In genomic region chr5:147263945-147264344, GRCm38 (mm10) we compare ENCODE assay signal across 23 mouse cellular contexts. TPM values are rescaled to one million over a fixed set of nuclear protein-coding genes. Genes with fewer than 3 reads are reported as not detected.
"Had no signal": no experiment of that assay in that cellular context is flagged by ENCODE, and none has a peak within 500 bp of the region (broad histone marks: within the 10 kb centered on the region; RNA-seq: fewer than 3 reads in every experiment).

No protein-coding gene starts in this region.

- ATAC-seq: lung, postnatal 0 days; midbrain, embryonic 13.5 days; midbrain, embryonic 15.5 days had no signal

- H3K36me3 ChIP-seq: lung, embryonic 15.5 days; midbrain, embryonic 13.5 days; midbrain, embryonic 15.5 days; neural tube, embryonic 12.5 days; stomach, embryonic 15.5 days had no signal

- H3K4me1 ChIP-seq: lung, embryonic 15.5 days; megakaryocyte, embryonic 14.5 days; midbrain, embryonic 13.5 days; midbrain, embryonic 15.5 days; neural tube, embryonic 12.5 days; stomach, embryonic 15.5 days had no signal

- H3K4me3 ChIP-seq: lung, embryonic 15.5 days; megakaryocyte, embryonic 14.5 days; midbrain, embryonic 13.5 days; midbrain, embryonic 15.5 days; neural tube, embryonic 12.5 days; stomach, embryonic 15.5 days had no signal

- H3K9ac ChIP-seq: lung, embryonic 15.5 days; midbrain, embryonic 13.5 days; midbrain, embryonic 15.5 days; neural tube, embryonic 12.5 days; stomach, embryonic 15.5 days had no signal

- H3K4me2 ChIP-seq: lung, embryonic 15.5 days; midbrain, embryonic 11.5 days; midbrain, embryonic 13.5 days; midbrain, embryonic 15.5 days; neural tube, embryonic 12.5 days; stomach, embryonic 15.5 days had no signal

- H3K9me3 ChIP-seq: lung, embryonic 15.5 days; megakaryocyte, embryonic 14.5 days; midbrain, embryonic 13.5 days; midbrain, embryonic 15.5 days; neural tube, embryonic 12.5 days; stomach, embryonic 15.5 days had no signal

- H3K27ac ChIP-seq: lung, embryonic 15.5 days; macrophage; midbrain, embryonic 13.5 days; midbrain, embryonic 15.5 days; neural tube, embryonic 12.5 days; stomach, embryonic 15.5 days had no signal

- DNase-seq: lung, adult 2 months; lung, postnatal 14 days; lung, postnatal 36 days; right cerebral cortex, postnatal 14 days; thymus, adult 18-20 months; thymus, postnatal 14 days; thymus, postnatal 36 days had no signal

RNA-seq across cellular contexts. Expression of gene Pdx1, which starts 5.8 kb away (rescaled TPM):
- total RNA-seq: megakaryocyte progenitor cell, adult 5-6 weeks; midbrain, postnatal 0 days; monocyte, adult 5-6 weeks; neutrophil, adult 5-6 weeks had no signal
- polyA plus RNA-seq: lung, adult 2 months; lung, embryonic 15.5 days; lung, postnatal 0 days; macrophage; midbrain, embryonic 11.5 days; midbrain, embryonic 13.5 days; midbrain, embryonic 15.5 days; midbrain, postnatal 0 days; neural tube, embryonic 12.5 days; neural tube, embryonic 14.5 days; spleen, adult 2 months; thymus, postnatal 0 days had no signal

RNA-seq across cellular contexts. Expression of gene Cdx2, which starts 43.1 kb away (rescaled TPM):
- total RNA-seq: megakaryocyte progenitor cell, adult 5-6 weeks; midbrain, postnatal 0 days; monocyte, adult 5-6 weeks; neutrophil, adult 5-6 weeks had no signal
- polyA plus RNA-seq: lung, adult 2 months; lung, embryonic 15.5 days; lung, postnatal 0 days; macrophage; midbrain, embryonic 11.5 days; midbrain, embryonic 13.5 days; midbrain, embryonic 15.5 days; midbrain, postnatal 0 days; neural tube, embryonic 12.5 days; neural tube, embryonic 14.5 days; spleen, adult 2 months had no signal

RNA-seq across cellular contexts. Expression of gene Urad, which starts 58.3 kb away (rescaled TPM):
- total RNA-seq: megakaryocyte progenitor cell, adult 5-6 weeks; midbrain, postnatal 0 days; monocyte, adult 5-6 weeks; neutrophil, adult 5-6 weeks had no signal
- polyA plus RNA-seq: lung, adult 2 months; lung, embryonic 15.5 days; lung, postnatal 0 days; macrophage; midbrain, embryonic 11.5 days; midbrain, embryonic 13.5 days; midbrain, embryonic 15.5 days; midbrain, postnatal 0 days; neural tube, embryonic 12.5 days; neural tube, embryonic 14.5 days; spleen, adult 2 months; thymus, postnatal 0 days had no signal
